Mouse (Mus musculus) cerebellum, adult 18-20 months (tissue): ENCODE measurements at regions not wholly inside any gene's neighbourhood (a gene's known extent, or its start where the extent isn't known, plus 50 kb on each side); places are given as distances from the start of the nearest gene placed in this dataset.

Experiments used
- DNase-seq, 2 experiments: peaks; one replicate each; pipeline ENCODE4 v3.0.0; 2021

GRCm38 (mm10) chr14:79852683-79853082 lies 81.6 kb upstream of the Pcdh8 start:
- DNase-seq, result no peak

- no peak for DNase-seq
Measured at GRCm38 (mm10) chr14:79851795-79852194, 80.7 kb upstream of the Pcdh8 start.

- DNase-seq, result no peak
Measured at GRCm38 (mm10) chr14:79851231-79851630, 80.1 kb upstream of the Pcdh8 start.

- DNase-seq, result no peak
Measured at GRCm38 (mm10) chr14:79849617-79850435, 78.7 kb upstream of the Pcdh8 start.

DNA sequence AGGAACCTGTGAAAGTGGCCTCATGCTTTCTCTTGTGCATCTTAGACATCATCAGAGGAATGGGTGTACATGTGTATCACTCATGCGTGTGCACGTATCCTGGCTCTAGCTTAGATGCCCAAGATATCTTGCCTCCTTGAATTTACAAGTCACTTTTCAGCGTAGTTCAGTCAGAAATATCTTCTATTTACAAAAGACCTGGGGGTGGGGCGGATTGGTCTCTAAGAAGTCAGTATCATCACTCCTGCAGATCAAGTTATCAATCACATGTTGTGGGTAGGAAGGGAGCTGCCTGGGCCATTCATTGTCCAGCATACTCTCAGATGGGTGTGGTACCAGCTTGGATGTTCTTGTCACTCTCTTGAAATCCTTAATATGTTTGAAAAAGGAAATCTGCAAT lies 77.0 kb upstream of the Pcdh8 start:
- no peak for DNase-seq

DNA sequence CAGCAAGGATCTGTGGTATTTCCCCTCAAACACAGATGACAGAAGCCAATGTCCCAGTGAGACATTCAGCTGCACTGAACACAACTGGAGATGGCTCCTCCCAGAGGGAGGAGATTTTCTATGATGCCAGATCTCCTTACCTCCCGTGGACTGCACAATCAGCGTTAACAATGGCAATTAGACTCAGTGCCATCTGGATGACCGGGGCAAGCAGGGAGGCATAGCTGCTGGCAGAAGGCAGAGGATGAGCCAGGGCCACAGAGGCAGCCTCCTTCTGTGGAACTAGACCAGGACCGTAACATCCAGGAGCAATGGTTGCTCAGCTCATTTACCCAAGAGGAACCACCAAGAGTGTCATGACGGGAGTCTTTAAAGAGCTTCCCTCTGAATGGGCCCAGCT lies 73.2 kb upstream of the Pcdh8 start:
- no peak for DNase-seq

GRCm38 (mm10) chr14:79843135-79843550 lies 72.0 kb upstream of the Pcdh8 start:
- peak; percentile 44 to 59 for DNase-seq

DNA sequence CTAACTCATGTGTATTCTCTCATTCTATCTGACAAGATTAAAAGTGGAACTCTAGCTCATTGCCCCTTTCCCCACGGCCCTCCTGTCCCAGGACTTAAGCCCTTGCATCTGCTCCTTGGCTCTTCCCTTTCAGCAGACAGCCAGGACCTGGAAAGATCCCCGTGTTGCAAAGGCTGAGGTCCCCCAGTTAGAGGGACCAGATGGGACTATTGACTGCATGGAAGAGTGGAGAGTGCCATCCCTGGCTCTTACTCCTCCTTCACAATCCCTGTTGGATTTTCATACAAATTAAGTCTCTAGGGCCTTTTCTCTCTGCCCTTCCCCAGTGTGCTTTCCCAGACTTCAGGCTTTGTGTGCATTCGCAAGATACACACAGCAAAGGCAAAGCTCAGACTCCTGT lies 71.6 kb upstream of the Pcdh8 start:
- DNase-seq, result no peak

DNA sequence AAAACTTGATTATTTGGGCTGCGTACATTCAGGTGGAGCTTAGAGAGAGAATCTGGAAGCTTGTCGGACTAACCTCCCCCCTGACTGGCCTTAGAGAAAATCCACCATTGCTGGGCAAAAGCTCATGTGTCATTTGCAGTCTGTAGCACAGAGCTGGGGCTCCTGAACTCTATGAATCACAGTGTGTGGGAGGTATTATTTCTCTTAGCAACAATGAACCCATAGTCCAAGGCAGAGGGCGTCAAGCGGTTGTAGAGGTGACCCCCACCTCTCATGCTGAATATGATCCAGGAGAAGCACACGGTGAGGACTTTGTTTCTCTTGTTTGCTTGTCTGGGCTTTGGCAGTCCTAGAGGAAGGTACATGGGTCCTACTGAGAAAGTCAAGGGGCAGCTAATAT lies 66.0 kb upstream of the Pcdh8 start:
- no peak for DNase-seq

GRCm38 (mm10) chr14:79836186-79836585 lies 65.1 kb upstream of the Pcdh8 start:
- DNase-seq, result no peak

DNA sequence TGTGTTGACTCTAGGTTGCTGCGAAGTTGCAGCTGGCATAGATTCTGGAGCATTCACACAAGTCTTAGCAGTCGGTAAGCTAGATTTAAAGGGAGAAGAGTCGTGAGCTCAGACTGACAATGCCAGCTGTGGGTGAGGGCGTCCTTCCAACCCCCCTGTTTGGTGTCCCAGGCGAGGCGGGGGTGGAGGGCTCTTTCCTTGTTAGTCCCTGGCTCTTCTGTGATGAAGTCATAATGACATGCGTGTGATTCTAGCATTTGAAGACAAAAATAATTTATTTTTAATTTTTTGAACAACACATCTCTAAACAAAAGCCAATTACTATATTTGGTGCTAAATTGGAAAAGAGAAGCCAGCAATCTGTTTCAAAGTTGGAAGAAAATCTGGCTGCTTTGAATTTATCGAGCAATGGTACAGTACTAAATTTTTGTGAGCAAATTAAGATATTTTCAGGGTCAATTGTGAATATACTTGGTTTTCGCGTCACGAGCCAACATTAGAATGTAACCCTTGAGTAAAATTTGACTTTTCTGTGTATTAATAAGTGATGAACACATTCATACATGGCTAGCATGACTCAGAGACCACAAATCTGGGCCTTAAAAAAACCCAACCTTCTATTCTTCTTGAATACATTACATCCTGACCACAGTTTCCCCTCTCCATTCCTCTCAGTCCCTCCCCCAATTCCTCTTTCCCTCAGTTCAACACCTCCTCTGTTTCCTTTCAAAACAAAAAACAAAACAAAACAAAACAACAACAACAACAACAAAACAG lies 53.7 kb upstream of the Pcdh8 start:
- DNase-seq, result no peak

- no peak for DNase-seq
Measured at GRCm38 (mm10) chr14:79822453-79823117, 51.5 kb upstream of the Pcdh8 start.

DNA sequence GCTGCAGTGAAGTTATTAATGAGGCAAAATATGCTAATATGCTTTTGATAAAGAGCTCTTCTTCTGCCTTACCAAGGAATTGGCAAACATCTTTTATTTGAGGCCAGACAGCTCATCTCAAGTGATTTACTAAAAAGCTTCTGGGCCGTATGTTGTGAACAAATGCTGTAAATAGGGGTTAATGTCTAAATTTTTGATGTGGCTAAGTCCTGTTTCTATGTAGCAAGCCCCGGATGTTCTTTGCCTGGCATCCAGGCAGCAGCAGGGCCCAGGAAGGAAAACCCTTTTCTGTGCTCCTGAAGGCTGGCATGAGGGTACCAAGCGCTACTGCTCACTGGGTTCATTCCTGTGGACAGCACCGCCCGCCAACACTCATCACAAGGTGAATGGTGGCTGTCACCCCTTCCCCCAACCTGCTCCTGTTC lies 50.9 kb upstream of the Pcdh8 start:
- DNase-seq, result no peak

DNA sequence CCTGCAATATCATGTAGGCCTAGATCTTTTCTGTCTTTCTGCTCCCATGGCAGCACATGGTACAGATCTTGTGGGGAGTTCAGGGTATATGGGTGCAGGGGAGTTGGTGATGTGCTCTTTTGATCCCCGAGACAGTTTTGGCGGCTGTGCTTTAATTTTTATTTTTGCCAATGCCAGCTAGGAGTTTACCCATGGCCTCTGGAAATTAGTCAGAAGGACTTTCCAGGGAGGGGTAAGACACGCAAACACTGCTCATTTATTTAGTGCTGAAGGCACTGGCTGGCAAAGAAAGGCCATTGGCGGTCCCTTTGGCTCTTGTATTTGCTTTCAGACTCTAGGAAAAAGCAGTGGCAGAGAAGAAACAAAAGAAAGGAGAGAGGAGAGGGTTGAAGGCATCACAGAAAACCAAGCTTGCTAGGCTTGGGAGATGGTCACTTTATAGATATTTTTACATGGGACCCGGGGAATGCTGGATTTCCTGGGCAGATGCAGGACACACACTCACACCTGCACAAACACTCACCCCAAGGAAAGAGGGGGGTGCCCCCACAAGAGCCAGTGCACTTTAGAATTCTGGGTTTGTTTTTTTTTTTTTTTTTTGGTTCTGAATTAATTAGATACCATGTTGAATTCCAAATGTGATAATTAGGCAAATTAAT lies 50.4 kb upstream of the Pcdh8 start:
- DNase-seq, result no peak
